In genomic region chr5:146832435-146832768, GRCm38 (mm10) we compare ENCODE assay signal across 8 mouse cellular contexts. TPM values are rescaled to one million over a fixed set of nuclear protein-coding genes. Genes with fewer than 3 reads are reported as not detected.
DNase-seq lines count a peak whose midpoint lies in the region; ATAC-seq and TF ChIP-seq lines count a peak whose summit lies in the region.

No protein-coding gene starts in this region.

- no peaks in the 10 kb centered on the region for H3K9me3 ChIP-seq in kidney, embryonic 15.5 days (replicated peaks)
- H3K9me3 ChIP-seq in embryonic facial prominence, embryonic 10.5 days = no peaks in the 10 kb centered on the region
- no peaks in the 10 kb centered on the region for H3K9me3 ChIP-seq in intestine, embryonic 14.5 days (ENCODE audit: control insufficient read depth, low read length)

- no peaks in the 10 kb centered on the region for H3K27me3 ChIP-seq in kidney, embryonic 15.5 days
- no peaks in the 10 kb centered on the region for H3K27me3 ChIP-seq in embryonic facial prominence, embryonic 10.5 days (replicated peaks; ENCODE audit: low read depth, poor library complexity, severe bottlenecking)
- no peaks in the 10 kb centered on the region for H3K27me3 ChIP-seq in intestine, embryonic 14.5 days (replicated peaks; ENCODE audit: control insufficient read depth, insufficient read depth, low read length)
- no peaks in the 10 kb centered on the region for H3K27me3 ChIP-seq in myocyte (ENCODE audit: control insufficient read depth, insufficient read depth, insufficient read length)

- peaks cover 20% of the 10 kb centered on the region for H3K79me2 ChIP-seq in myocyte (ENCODE audit: control insufficient read depth, insufficient read depth)

- WGBS in kidney, embryonic 15.5 days = 52% methylated on average over 7 of the region's 7 CpGs
- 56% methylated on average over 7 of the region's 7 CpGs for WGBS in embryonic facial prominence, embryonic 10.5 days
- WGBS in intestine, embryonic 14.5 days = 51% methylated on average over 7 of the region's 7 CpGs

- H3K4me2 ChIP-seq in kidney, embryonic 15.5 days = peak overlapping the region; percentile 75
- peak overlapping the region; percentile 98 for H3K4me2 ChIP-seq in intestine, embryonic 14.5 days (ENCODE audit: low read length)
- H3K4me2 ChIP-seq in myocyte (ENCODE audit: low read depth) = peak overlapping the region; percentile 88

- H3K4me1 ChIP-seq in kidney, embryonic 15.5 days = peaks cover 24% of the 10 kb centered on the region
- H3K4me1 ChIP-seq in embryonic facial prominence, embryonic 10.5 days = peaks cover 13% of the 10 kb centered on the region
- peaks cover 10% of the 10 kb centered on the region for H3K4me1 ChIP-seq in intestine, embryonic 14.5 days (replicated peaks; ENCODE audit: control insufficient read depth, insufficient read depth, low read length)

- peak overlapping the region; percentile 87 for H3K27ac ChIP-seq in kidney, embryonic 15.5 days
- peak overlapping the region; percentile 99 for H3K27ac ChIP-seq in embryonic facial prominence, embryonic 10.5 days (replicated peaks)
- peak overlapping the region; percentile 89 for H3K27ac ChIP-seq in intestine, embryonic 14.5 days (ENCODE audit: low read depth)

- H3K4me3 ChIP-seq in kidney, embryonic 15.5 days (replicated peaks) = peak overlapping the region; percentile 85
- peak overlapping the region; percentile 99 for H3K4me3 ChIP-seq in embryonic facial prominence, embryonic 10.5 days
- peak overlapping the region; percentile 99 for H3K4me3 ChIP-seq in intestine, embryonic 14.5 days (ENCODE audit: low read depth, low read length)
- peak overlapping the region; percentile 93 for H3K4me3 ChIP-seq in myocyte

- H3K9ac ChIP-seq in kidney, embryonic 15.5 days = peak overlapping the region; percentile 97
- H3K9ac ChIP-seq in intestine, embryonic 14.5 days (ENCODE audit: low read length) = peak overlapping the region; percentile 98

- no peak for TF ChIP-seq POLR2A in myocyte (IDR thresholded peaks at IDR 0.05; ENCODE audit: insufficient read length, low read depth)

- H3K36me3 ChIP-seq in kidney, embryonic 15.5 days = peaks cover 34% of the 10 kb centered on the region
- peaks cover 35% of the 10 kb centered on the region for H3K36me3 ChIP-seq in embryonic facial prominence, embryonic 10.5 days (replicated peaks)
- peaks cover 35% of the 10 kb centered on the region for H3K36me3 ChIP-seq in intestine, embryonic 14.5 days (ENCODE audit: control insufficient read depth, insufficient read depth, low read length)
- peaks cover 16% of the 10 kb centered on the region for H3K36me3 ChIP-seq in myocyte (ENCODE audit: control insufficient read depth, insufficient read depth)

- peak overlapping the region; percentile 78 for H3ac ChIP-seq in myocyte (ENCODE audit: control insufficient read depth, insufficient read length)

- no peak for DNase-seq in kidney, postnatal 14 days
- DNase-seq in embryonic facial prominence, embryonic 10.5 days (ENCODE audit: low spot score) = no peak
- no peak for DNase-seq in intestine, embryonic 14.5 days (ENCODE audit: low spot score)
- no peak for DNase-seq in left cerebral cortex, adult 8-10 months (ENCODE audit: low spot score in 2 of 2)
- DNase-seq in layer of hippocampus, postnatal 14 days (ENCODE audit: low spot score in 2 of 2) = no peak
- no peak for DNase-seq in ovary, postnatal 10 days (ENCODE audit: low spot score)

- peak; percentile 54; the same call in 1 of the 2 replicates for ATAC-seq in kidney, embryonic 15.5 days (replicated peaks; ENCODE audit: low FRiP score)
- ATAC-seq in intestine, embryonic 14.5 days (replicated peaks; ENCODE audit: low FRiP score, low TSS enrichment, low read depth) = no peak

TF ChIP-seq in myocyte, 11 proteins besides CTCF, POLR2A, EP300 and RAD21:
- TF ChIP-seq E2F4 (IDR thresholded peaks at IDR 0.05; ENCODE audit: insufficient read depth) = no peak
- no peak for TF ChIP-seq CEBPB (IDR thresholded peaks at IDR 0.05; ENCODE audit: insufficient read depth, poor library complexity, severe bottlenecking)
- no peak for TF ChIP-seq TCF12 (IDR thresholded peaks at IDR 0.05; ENCODE audit: insufficient read depth, poor library complexity, severe bottlenecking)
- TF ChIP-seq REST (IDR thresholded peaks at IDR 0.05; ENCODE audit: insufficient read depth, insufficient read length) = no peak
- no peak for TF ChIP-seq USF1 (IDR thresholded peaks at IDR 0.05; ENCODE audit: low read depth)
- no peak for TF ChIP-seq SRF (IDR thresholded peaks at IDR 0.05; ENCODE audit: control insufficient read depth, insufficient read length, low read depth)
- TF ChIP-seq TCF3 (IDR thresholded peaks at IDR 0.05; ENCODE audit: insufficient read length, low read depth) = no peak
- TF ChIP-seq MAX (IDR thresholded peaks at IDR 0.05; ENCODE audit: low read depth) = no peak
- TF ChIP-seq POLR2AphosphoS2 (IDR thresholded peaks at IDR 0.05; ENCODE audit: insufficient read length, low read depth) = no peak
- TF ChIP-seq MYOD1 (IDR thresholded peaks at IDR 0.05; ENCODE audit: control insufficient read depth in 1 of 3, insufficient read length in 2 of 3, low read depth in 2 of 3) = no peak
- TF ChIP-seq MYOG (IDR thresholded peaks at IDR 0.05; ENCODE audit: control insufficient read depth in 1 of 3, insufficient read depth in 1 of 3, insufficient read length in 2 of 3, low read depth in 2 of 3) = no peak

RNA-seq across cellular contexts. Expression of gene Rpl21, which starts 0.3 kb away (rescaled TPM):
- polyA plus RNA-seq in kidney, embryonic 15.5 days (2015; fragmentation: Nextera tagmentation; extraction: Ambion mirVana) = 549 and 599 TPM in 2 replicates
- polyA plus RNA-seq in embryonic facial prominence, embryonic 10.5 days (2016; fragmentation: Nextera tagmentation; extraction: Ambion mirVana) = 546 and 551 TPM in 2 replicates
- 733 and 792 TPM in 2 replicates for polyA plus RNA-seq in intestine, embryonic 14.5 days (2014; fragmentation: Nextera tagmentation; extraction: Ambion mirVana)
- polyA plus RNA-seq in myocyte (2012; fragmentation: generic; extraction: Trizol) = 519 TPM
- 100 to 1,000 TPM; 131 to 217 (median 174) TPM for total RNA-seq in left cerebral cortex, adult 8-10 months (2022)
- 100 to 1,000 TPM; 204 to 212 TPM for total RNA-seq in layer of hippocampus, postnatal 14 days (2021)

RNA-seq across cellular contexts. Expression of gene Rasl11a, which starts 12.5 kb away (rescaled TPM):
- 78.6 and 87.4 TPM in 2 replicates for polyA plus RNA-seq in kidney, embryonic 15.5 days (2015; fragmentation: Nextera tagmentation; extraction: Ambion mirVana)
- 33.3 and 34.6 TPM in 2 replicates for polyA plus RNA-seq in embryonic facial prominence, embryonic 10.5 days (2016; fragmentation: Nextera tagmentation; extraction: Ambion mirVana)
- 28.1 and 29.5 TPM in 2 replicates for polyA plus RNA-seq in intestine, embryonic 14.5 days (2014; fragmentation: Nextera tagmentation; extraction: Ambion mirVana)
- 1.3 TPM for polyA plus RNA-seq in myocyte (2012; fragmentation: generic; extraction: Trizol)
- 1 to 10 TPM; 3.2 to 5.9 (median 4.9) TPM for total RNA-seq in left cerebral cortex, adult 8-10 months (2022)
- total RNA-seq in layer of hippocampus, postnatal 14 days (2021) = 10 to 100 TPM; 22.6 to 25.5 TPM

RNA-seq across cellular contexts. Expression of gene Usp12, which starts 37.6 kb away (rescaled TPM):
- polyA plus RNA-seq in kidney, embryonic 15.5 days (2015; fragmentation: Nextera tagmentation; extraction: Ambion mirVana) = 21.2 and 21.7 TPM in 2 replicates
- 14.7 and 15.4 TPM in 2 replicates for polyA plus RNA-seq in embryonic facial prominence, embryonic 10.5 days (2016; fragmentation: Nextera tagmentation; extraction: Ambion mirVana)
- 19.2 and 19.6 TPM in 2 replicates for polyA plus RNA-seq in intestine, embryonic 14.5 days (2014; fragmentation: Nextera tagmentation; extraction: Ambion mirVana)
- polyA plus RNA-seq in myocyte (2012; fragmentation: generic; extraction: Trizol) = 11.9 TPM
- 10 to 100 TPM; 50.1 to 58.9 (median 54.3) TPM for total RNA-seq in left cerebral cortex, adult 8-10 months (2022)
- total RNA-seq in layer of hippocampus, postnatal 14 days (2021) = 10 to 100 TPM; 59.6 to 60.6 TPM

Comparison
In these comparisons a context has a peak if more than half of its experiments do, and no peak if none do; other contexts are left out.
1. RNA of gene Rasl11a, which starts 12.5 kb away (polyA plus RNA-seq): 78.6 to 87.4 TPM in kidney, embryonic 15.5 days, 33.3 to 34.6 TPM in embryonic facial prominence, embryonic 10.5 days and 28.1 to 29.5 TPM in intestine, embryonic 14.5 days; 1.3 TPM in myocyte (single experiment); every median in the first group is over 10 times any median in the second.
2. Peak in every context shown above with its lines, with median percentiles within 50 percentile points of each other: H3K27ac ChIP-seq, H3K4me2 ChIP-seq and H3K4me3 ChIP-seq.